Mouse (Mus musculus): ENCODE measurements around the gene Gdf5.

DNA sequence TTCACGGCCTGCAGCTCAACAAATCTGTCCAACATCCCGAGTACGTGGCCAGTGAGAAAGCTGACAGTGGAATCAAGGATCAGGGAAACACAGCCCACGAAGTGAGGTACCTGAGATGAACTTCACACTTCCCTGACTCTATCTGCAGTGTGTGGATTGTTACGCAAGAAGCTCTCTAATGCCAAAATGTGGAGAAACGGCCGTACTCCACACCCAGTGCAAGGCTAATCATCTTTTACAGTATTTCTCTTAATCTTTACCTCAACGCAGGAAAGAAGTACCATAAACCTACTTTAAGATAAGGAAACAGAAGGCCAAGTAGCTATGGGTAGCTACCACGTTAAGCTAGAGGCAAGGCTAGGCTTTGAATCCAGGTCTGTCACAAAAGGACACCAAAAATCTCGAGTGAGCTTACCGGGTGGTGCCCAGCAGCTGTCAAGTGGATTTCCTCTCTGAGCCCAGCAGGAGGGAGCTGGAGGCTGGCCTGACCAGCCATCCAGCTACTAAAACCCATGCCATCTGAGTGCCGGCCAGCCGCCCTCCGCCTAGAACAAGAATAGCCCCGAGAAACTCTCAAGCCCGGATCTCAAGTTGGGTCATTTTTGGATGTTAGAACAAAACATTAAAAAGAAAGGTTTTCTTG, 42.1 kb downstream of the Gdf5 start:
- no peak for TF ChIP-seq CTCF (IDR thresholded peaks at IDR 0.05; ENCODE audit: extremely low read depth, insufficient read depth, insufficient read length, insufficient replicate concordance)
- no peak for TF ChIP-seq POLR2A (IDR thresholded peaks at IDR 0.05; ENCODE audit: low read depth, low read length)
